Mouse (Mus musculus) adrenal gland, postnatal 4 days (tissue): ENCODE results near the gene Psma7. TPM values are rescaled to one million over a fixed set of nuclear protein-coding genes. Genes with fewer than 3 reads are reported as not detected.

Source experiments
- DNase-seq, 2 experiments: peaks; one replicate each; pipeline ENCODE4 v3.0.0; 2021 to 2022; ENCODE audit warnings: low spot score in 2 of 2, mixed read lengths in 2 of 2
- total RNA-seq, 2 experiments: library from RNA; stranded (reverse); gene quantifications; 2 replicates each; pipeline ENCODE4 v1.2.3; 2021

Psma7 gene
- total RNA-seq, 2 experiments from 2014 or later: 245 to 248 TPM

GRCm38 (mm10) chr2:180047580-180047979 is 5.3 kb upstream of the Psma7 start:
- DNase-seq: no peak

- peak in 1 of 2 experiments; percentile 22 for DNase-seq
Observed at GRCm38 (mm10) chr2:180045283-180045682, 3.0 kb upstream of the Psma7 start.

- peak; percentile 37 to 39 for DNase-seq
Observed at GRCm38 (mm10) chr2:180042858-180043515, 754 bp upstream of the Psma7 start.

DNA sequence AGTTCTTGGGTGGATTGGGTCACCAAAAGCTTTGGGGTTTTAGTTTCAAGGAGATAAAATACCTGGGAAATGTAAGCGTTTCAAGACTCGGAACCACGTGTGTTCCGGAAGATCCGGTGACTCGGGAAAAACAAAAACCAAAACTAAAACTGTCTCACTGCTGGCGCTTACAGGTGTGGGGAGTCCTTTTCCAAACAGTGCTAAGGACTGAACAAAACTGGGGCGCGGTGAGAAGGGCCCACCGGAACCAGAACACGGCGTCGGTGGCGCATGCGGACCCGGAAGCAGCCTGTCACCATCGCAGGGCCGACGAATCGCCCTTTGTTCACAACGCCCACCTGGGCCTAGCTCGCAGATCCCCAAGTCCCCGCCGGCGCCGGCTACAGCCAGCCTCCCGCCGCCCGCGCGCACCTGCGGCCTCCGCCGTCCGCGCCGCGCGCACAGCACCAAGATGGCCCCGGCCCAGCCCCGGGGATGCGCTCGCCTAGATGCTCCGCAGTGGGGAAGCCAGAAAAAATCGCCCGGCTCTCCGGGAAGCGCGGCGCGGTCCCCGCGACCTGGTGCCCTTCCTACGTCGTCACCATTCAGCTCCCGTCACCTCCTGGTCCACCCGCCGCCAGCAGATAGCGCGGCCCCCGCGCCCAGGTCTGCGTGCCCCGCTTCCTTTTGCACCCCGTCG is 517 bp downstream of the Psma7 start:
- DNase-seq: no peak

- no peak for DNase-seq
Observed at GRCm38 (mm10) chr2:180040406-180040805, 1.8 kb downstream of the Psma7 start.

- DNase-seq: no peak
Observed at GRCm38 (mm10) chr2:180034753-180035152, 7.5 kb downstream of the Psma7 start.

GRCm38 (mm10) chr2:180033956-180034355 is 8.3 kb downstream of the Psma7 start:
- DNase-seq: no peak

DNA sequence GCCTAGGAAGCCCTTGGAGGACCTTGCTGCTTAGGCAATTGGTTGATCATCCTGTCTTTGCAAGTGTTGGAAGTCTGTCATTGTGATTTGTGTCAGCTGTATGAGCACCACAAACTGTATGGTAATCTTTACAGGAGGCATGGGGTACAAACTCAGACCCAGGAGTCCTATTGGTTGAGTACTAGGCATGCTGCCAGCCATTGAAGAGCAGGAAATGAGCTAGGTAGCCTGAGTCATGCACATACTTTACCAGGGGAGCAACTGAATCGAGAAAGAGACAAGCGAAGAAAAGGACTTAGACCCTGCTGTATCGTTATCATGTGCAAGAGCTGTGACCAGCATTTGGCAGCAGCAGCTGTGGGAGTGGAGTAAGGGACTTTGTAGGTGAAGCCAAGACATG is 9.3 kb downstream of the Psma7 start:
- DNase-seq: no peak

DNA sequence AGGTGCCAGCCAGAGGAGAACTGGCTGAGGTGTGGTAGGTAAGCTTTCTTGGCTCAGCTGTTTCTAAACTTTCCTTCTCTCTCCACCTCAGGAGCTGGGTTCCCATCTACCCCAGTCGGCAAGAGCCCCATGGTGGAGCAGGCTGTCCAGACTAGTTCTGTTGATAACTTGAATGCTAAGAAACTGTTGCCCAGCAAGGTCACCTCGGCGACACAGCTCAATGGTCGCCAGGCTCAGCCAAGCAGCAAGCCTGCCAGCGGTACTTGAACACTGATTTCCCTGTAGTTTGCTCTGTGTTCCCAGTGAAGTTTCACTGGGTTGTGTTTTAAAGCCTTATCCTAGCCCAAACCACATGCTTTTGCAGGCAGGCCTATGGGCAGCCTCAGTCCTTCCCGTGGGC is 11.0 kb downstream of the Psma7 start:
- no peak for DNase-seq

DNA sequence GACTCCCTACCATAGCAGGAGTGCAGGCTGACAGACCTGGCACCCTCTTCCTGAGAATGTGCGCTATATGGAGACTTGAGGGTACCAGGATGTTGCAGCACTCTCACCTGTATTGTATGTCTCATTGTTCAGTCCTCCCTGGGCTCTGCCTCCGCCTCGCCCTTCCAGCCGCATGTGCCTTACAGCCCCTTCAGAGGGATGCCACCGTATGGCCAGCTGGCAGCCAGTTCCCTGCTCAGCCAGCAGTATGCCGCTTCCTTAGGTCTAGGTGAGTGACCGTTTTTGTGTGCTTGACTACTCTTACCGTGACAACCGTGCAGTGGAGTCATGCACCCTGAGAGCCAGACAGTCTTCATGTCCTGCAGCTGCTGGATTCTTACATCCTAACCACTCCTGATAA is 14.5 kb downstream of the Psma7 start:
- no peak for DNase-seq

GRCm38 (mm10) chr2:180025861-180026200 is 16.4 kb downstream of the Psma7 start:
- DNase-seq: no peak

DNA sequence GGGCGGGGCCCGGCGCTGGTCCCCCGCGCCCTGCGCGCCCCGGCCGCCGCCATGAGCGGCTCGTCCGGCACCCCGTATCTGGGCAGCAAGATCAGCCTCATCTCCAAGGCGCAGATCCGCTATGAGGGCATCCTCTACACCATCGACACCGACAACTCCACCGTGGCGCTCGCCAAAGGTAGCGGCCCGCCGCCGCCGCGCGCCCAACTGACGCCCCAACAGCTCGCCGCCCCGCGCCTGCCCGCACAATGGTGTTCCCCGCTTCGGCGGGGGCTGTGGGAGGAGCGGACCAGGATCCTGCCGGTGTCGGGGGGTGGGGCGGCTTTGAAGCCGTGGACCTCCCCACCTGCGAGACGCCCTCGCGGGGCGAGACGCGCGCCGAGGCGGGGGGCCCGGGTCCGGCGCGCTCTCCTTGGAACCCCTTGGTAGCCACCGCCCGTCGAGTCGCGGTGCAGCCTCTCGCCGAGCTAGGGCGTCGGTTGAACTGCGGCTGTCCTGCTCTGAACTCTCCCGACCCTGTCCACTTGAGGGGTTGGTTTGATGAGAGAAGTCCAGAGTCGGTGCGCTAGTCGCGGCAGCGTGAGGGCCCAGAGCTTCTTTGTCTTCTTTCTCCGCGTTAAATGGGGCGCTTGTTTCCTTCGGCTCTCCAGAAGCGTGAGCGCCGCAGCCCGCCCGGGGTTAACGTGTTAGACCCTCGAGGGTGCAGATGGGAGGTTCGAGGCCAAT is 16.9 kb downstream of the Psma7 start:
- peak; percentile 15 to 23 for DNase-seq

DNA sequence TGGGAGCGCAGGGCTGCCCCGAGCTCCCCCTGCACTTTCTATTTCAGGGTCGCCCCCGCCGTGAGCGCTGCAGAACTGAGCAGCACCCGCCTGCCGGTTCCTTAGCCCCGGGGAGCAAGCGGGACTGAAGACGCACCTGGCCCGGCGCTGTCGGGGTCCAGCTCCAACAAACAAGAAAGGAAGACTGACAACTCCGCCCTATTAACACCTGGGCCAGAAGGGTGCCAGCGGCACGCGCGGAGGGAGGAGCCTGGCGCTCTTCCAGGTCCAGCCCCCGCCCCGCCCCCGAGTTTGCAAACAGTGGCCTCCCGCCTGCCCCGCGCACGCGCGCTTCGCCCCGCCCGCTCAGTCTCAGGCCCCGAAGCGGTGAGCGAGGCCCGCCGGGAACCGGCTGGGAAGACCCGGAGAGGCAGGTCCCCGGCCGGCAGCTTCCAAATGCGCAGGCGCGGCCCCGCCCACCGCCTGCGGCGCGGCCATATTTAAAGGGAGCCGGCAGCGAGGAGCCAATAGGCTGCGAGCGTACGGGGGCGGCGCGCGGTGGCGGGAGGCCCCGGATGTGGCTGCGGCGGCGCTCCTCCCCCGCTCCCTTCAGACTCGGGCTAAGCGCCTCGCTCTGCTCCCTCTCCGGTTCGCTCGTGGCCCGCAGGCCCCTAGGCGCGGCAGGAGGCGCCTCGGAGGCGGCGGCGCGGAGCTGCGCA is 17.7 kb downstream of the Psma7 start, which contains the start of gene Lsm14b:
Lsm14b (plus strand) TSS at position 587 of the 698 bp plus-strand sequence.
- peak; percentile 99 to 100 for DNase-seq

DNA sequence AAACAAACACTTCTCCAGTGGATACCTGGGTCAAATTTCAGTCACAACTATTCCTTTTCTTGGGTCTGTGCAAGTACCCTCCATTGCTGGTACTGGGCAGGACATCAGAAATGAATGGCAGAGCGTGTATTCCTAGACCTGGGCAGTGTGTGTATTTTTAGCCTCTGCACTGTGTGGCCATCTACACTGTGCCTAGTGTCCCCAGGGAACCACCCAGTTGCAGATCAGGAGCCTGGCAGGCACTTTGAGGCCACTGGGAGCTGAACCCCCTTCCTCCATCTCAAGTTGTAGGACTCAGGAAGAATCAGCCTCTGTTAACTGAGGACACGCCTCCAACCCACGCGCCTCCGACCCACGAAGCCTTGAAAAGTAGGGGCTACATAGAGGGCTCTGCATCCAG is 19.5 kb downstream of the Psma7 start:
- DNase-seq: no peak

- DNase-seq: no peak
Observed at GRCm38 (mm10) chr2:180020919-180021318, 21.3 kb downstream of the Psma7 start.

DNA sequence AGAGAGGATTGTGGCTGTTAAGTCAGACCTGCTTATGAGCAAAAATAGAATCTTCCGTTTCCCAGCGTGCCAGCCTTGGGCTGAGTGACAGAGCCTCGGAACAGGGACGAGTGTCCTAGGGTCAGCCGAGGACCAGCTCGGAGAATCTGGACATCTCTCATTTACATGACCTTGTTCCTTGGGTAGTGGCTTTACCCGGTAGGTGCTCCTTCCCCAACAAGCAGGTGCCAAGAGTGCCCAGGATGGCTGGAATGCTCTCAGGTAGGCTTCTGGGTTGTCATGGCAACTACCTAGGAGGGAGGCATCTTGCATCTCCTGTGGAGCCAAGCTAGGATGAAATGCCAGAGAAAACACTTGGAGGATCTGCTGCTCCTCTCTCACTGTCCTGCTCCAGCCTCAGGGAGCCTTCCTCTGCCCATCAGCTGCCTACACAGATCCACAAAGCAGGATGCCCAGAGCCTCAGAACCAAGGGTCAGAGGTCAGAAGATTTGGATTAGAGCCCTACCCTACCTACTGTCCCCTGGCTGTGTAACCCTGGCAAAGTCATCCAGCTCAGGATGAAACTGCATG is 22.1 kb downstream of the Psma7 start:
- DNase-seq: no peak

- no peak for DNase-seq
Observed at GRCm38 (mm10) chr2:180018573-180018972, 23.7 kb downstream of the Psma7 start.

GRCm38 (mm10) chr2:180017632-180018031 is 24.6 kb downstream of the Psma7 start:
- DNase-seq: no peak

GRCm38 (mm10) chr2:180013686-180014085 is 28.5 kb downstream of the Psma7 start:
- no peak for DNase-seq

DNA sequence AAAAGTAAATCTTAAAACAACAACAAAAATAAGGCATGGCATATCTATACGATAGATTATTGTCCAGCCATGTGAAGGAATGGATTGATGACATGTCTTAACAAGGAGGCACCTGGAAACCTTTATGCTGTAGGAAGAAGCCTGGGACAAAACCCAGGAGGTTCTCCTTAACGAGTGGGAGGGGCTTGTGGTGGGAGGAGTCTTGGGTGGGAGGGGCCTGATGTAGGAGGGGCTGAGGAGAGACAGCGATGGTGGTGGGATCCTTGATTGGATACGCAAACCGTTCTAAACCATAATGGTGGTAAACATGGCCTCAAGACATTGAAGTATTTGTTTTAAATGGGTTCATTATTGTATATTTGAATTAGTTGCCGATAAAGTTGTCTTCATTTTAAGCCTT is 30.9 kb downstream of the Psma7 start:
- no peak for DNase-seq

- no peak for DNase-seq
Observed at GRCm38 (mm10) chr2:180010686-180011085, 31.5 kb downstream of the Psma7 start.
